Mouse (Mus musculus) liver, embryonic 12.5 days (tissue): ENCODE measurements at regions not wholly inside any gene's neighbourhood (a gene's known extent, or its start where the extent isn't known, plus 50 kb on each side); places are given as distances from the start of the nearest gene placed in this dataset.
"Not testable (repeated sequence)": the region's sequence is repeated elsewhere in the genome, so short reads cannot be mapped to it uniquely, and the experiment has no call there.

Source experiments
- ATAC-seq: fragments of 200-750 bp; cut with Nextera tagmentation; 2 replicates; pipeline ENCODE4 v1.8.0; 2017; ENCODE audit warnings: moderate number of reproducible peaks, mild to moderate bottlenecking, moderate library complexity
- H3K27ac ChIP-seq: fragments of 300-500 bp; sonication (generic); 2 replicates; pipeline ENCODE4 v1.5.1; 2016; ENCODE audit warnings: mild to moderate bottlenecking
- H3K27me3 ChIP-seq: fragments of 300-500 bp; sonication (generic); replicated peaks from 2 replicates; pipeline ENCODE4 v1.6.1; 2016; ENCODE audit warnings: mild to moderate bottlenecking, moderate library complexity
- H3K36me3 ChIP-seq: fragments of 300-500 bp; sonication (generic); 2 replicates; pipeline ENCODE4 v1.6.1; 2016; ENCODE audit warnings: mild to moderate bottlenecking, moderate library complexity
- H3K4me1 ChIP-seq: fragments of 300-500 bp; sonication (generic); 2 replicates; pipeline ENCODE4 v1.6.1; 2016
- H3K4me2 ChIP-seq: fragments of 300-500 bp; sonication (generic); 2 replicates; pipeline ENCODE4 v1.6.1; 2016; ENCODE audit warnings: mild to moderate bottlenecking, moderate library complexity
- H3K4me3 ChIP-seq: fragments of 300-500 bp; sonication (generic); 2 replicates; pipeline ENCODE4 v1.5.1; 2016; ENCODE audit warnings: mild to moderate bottlenecking, moderate library complexity
- H3K9ac ChIP-seq: fragments of 300-500 bp; sonication (generic); 2 replicates; pipeline ENCODE4 v1.6.1; 2016; ENCODE audit warnings: mild to moderate bottlenecking, moderate library complexity
- H3K9me3 ChIP-seq: fragments of 300-500 bp; sonication (generic); replicated peaks from 2 replicates; pipeline ENCODE4 v1.6.1; 2016; ENCODE audit warnings: mild to moderate bottlenecking, moderate library complexity
- WGBS: fragments of 180-500 bp; shearing (Covaris S2); methylation state at CpG from one replicate; pipeline ENCODE4 v1.1.7; 2016; ENCODE audit not compliant: insufficient replicate concordance; 5-methylcytosine and 5-hydroxymethylcytosine counted together

DNA sequence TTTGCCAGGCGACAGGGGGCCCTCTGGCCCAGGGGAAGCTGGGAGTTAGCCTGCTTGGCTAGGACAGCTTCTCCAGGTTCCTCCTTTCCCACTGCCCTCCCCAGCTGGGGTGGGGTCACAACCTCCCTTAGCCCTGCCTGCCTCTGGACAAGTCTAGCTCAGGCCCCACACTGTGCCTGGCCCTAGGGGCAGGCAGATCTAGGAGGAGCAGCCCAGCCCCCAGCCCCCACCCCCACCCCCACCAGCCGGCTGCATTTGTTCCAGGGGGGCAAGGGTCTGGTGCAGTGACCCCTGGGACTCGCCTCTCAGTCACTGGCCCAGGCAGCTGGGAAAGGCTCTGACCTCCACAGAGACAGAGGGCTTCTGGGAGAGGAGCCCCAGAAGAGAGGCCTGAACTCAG, 381.9 kb downstream of the Sox9 start:
- H3K27ac ChIP-seq, result no peak overlapping the region
- no peaks in the 10 kb centered on the region for H3K27me3 ChIP-seq
- H3K4me2 ChIP-seq, result no peak overlapping the region
- no peak overlapping the region for H3K4me3 ChIP-seq
- no peak for ATAC-seq
- 25% methylated on average over 3 of the region's 3 CpGs for WGBS
- H3K36me3 ChIP-seq, result no peaks in the 10 kb centered on the region
- no peak overlapping the region for H3K9ac ChIP-seq
- no peaks in the 10 kb centered on the region for H3K9me3 ChIP-seq
- H3K4me1 ChIP-seq, result peaks cover 33% of the 10 kb centered on the region

GRCm38 (mm10) chr11:113164510-113164909, 382.5 kb downstream of the Sox9 start:
- 22% methylated on average over 10 of the region's 10 CpGs for WGBS
- Histone ChIP-seq H3K4me3 (no peak overlapping the region), H3K27ac (no peak overlapping the region), H3K27me3 (no peaks in the 10 kb centered on the region), H3K9ac (no peak overlapping the region), H3K9me3 (no peaks in the 10 kb centered on the region), H3K36me3 (no peaks in the 10 kb centered on the region), H3K4me2 (peak overlapping the region; percentile 57), H3K4me1 (peaks cover 33% of the 10 kb centered on the region)
- no peak for ATAC-seq

GRCm38 (mm10) chr11:113165069-113165795, 383.2 kb downstream of the Sox9 start:
- Histone ChIP-seq H3K9ac (no peak overlapping the region), H3K27me3 (no peaks in the 10 kb centered on the region), H3K27ac (no peak overlapping the region), H3K36me3 (no peaks in the 10 kb centered on the region), H3K9me3 (no peaks in the 10 kb centered on the region), H3K4me2 (peak overlapping the region; percentile 57), H3K4me1 (peaks cover 33% of the 10 kb centered on the region), H3K4me3 (peak overlapping the region; percentile 19; the same call in 1 of the 2 replicates)
- 10% methylated on average over 23 of the region's 23 CpGs for WGBS
- peak; percentile 57 for ATAC-seq

GRCm38 (mm10) chr11:113166517-113166916, 384.5 kb downstream of the Sox9 start:
- Histone ChIP-seq H3K36me3 (no peaks in the 10 kb centered on the region), H3K9ac (no peak overlapping the region), H3K4me2 (no peak overlapping the region), H3K4me1 (peaks cover 33% of the 10 kb centered on the region), H3K4me3 (no peak overlapping the region), H3K27me3 (no peaks in the 10 kb centered on the region), H3K27ac (no peak overlapping the region), H3K9me3 (no peaks in the 10 kb centered on the region)
- ATAC-seq, result no peak
- 69% methylated on average over 4 of the region's 4 CpGs for WGBS

GRCm38 (mm10) chr11:113172497-113173140, 390.6 kb downstream of the Sox9 start:
- H3K36me3 ChIP-seq, result no peaks in the 10 kb centered on the region
- peak overlapping the region; percentile 69 for H3K4me2 ChIP-seq
- H3K27me3 ChIP-seq, result peaks cover 5% of the 10 kb centered on the region; the same call in 1 of the 2 replicates
- peak overlapping the region; percentile 79 for H3K27ac ChIP-seq
- WGBS, result 20% methylated on average over 16 of the region's 16 CpGs
- ATAC-seq, result peak; percentile 72
- no peaks in the 10 kb centered on the region for H3K9me3 ChIP-seq
- H3K4me3 ChIP-seq, result peak overlapping the region; percentile 67
- H3K9ac ChIP-seq, result peak overlapping the region; percentile 75
- peaks cover 23% of the 10 kb centered on the region for H3K4me1 ChIP-seq

- Histone ChIP-seq H3K27ac (peak overlapping the region; percentile 72; the same call in 1 of the 2 replicates), H3K9ac (peak overlapping the region; percentile 60; the same call in 1 of the 2 replicates), H3K4me3 (peak overlapping the region; percentile 46), H3K4me2 (peak overlapping the region; percentile 60), H3K4me1 (peaks cover 23% of the 10 kb centered on the region)
- 34% methylated on average over 12 of the region's 12 CpGs for WGBS
- H3K27me3 ChIP-seq, H3K9me3 ChIP-seq, ATAC-seq, H3K36me3 ChIP-seq: not testable (repeated sequence)
Observed at GRCm38 (mm10) chr11:113173317-113173716, 391.3 kb downstream of the Sox9 start.

GRCm38 (mm10) chr11:113174011-113174507, 392.0 kb downstream of the Sox9 start:
- Histone ChIP-seq H3K4me1 (peaks cover 23% of the 10 kb centered on the region), H3K36me3 (no peaks in the 10 kb centered on the region), H3K4me2 (peak overlapping the region; percentile 38), H3K27ac (peak overlapping the region; percentile 88), H3K4me3 (no peak overlapping the region), H3K9ac (no peak overlapping the region), H3K27me3 (peaks cover 5% of the 10 kb centered on the region; the same call in 1 of the 2 replicates), H3K9me3 (no peaks in the 10 kb centered on the region)
- ATAC-seq, result peak; percentile 86
- 39% methylated on average over 5 of the region's 5 CpGs for WGBS

DNA sequence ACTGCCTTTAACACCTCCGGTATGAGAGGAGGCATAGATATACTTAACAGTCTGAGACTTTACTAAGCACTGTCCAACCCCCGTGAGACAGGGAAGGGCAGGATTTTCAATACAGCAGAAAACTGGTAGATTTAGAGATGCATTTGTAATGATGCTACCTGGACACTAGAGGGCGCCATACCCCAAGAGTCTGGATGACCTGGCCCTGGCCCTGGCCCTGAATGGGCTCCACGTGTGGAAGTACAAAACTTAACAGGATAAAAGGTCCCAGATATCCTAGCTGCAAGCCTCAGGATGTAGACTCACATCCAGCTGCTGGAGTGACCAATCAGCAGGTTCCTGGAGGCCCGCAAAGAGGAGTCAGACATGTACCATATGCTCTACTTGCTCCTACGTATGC, 393.3 kb downstream of the Sox9 start:
- Histone ChIP-seq H3K4me2 (no peak overlapping the region), H3K27me3 (peaks cover 5% of the 10 kb centered on the region; the same call in 1 of the 2 replicates), H3K4me1 (peaks cover 23% of the 10 kb centered on the region), H3K36me3 (no peaks in the 10 kb centered on the region), H3K9ac (no peak overlapping the region), H3K9me3 (no peaks in the 10 kb centered on the region), H3K4me3 (no peak overlapping the region), H3K27ac (no peak overlapping the region)
- no peak for ATAC-seq
- WGBS, result 29% methylated on average over 6 of the region's 6 CpGs

- Histone ChIP-seq H3K4me2 (no peak overlapping the region), H3K27ac (no peak overlapping the region), H3K4me3 (no peak overlapping the region), H3K36me3 (no peaks in the 10 kb centered on the region), H3K9me3 (no peaks in the 10 kb centered on the region), H3K27me3 (peaks cover 9% of the 10 kb centered on the region; the same call in 1 of the 2 replicates), H3K4me1 (peaks cover 23% of the 10 kb centered on the region), H3K9ac (no peak overlapping the region)
- no peak for ATAC-seq
- 16% methylated on average over 7 of the region's 7 CpGs for WGBS
Observed at GRCm38 (mm10) chr11:113176183-113176582, 394.2 kb downstream of the Sox9 start.

DNA sequence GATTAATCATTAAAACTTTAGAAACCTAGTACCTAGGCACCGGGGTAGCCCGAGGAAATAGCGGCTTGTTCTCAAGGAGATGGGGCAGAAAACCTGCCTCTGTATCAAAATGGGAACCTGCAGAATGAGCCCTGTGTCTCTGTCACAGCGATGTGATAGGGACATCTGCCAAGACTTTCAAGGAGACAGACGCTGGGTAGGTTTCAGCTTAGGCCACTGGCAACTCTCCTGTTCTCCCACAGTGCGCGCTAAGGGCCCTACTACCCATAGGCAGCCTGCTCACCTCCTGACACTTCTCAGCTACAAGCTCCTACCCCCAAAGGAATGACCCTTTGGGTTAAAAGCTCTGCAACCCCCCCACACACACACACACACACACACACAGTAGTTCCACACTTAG, 396.4 kb downstream of the Sox9 start:
- H3K27ac ChIP-seq, result no peak overlapping the region
- no peak overlapping the region for H3K9ac ChIP-seq
- H3K4me3 ChIP-seq, result no peak overlapping the region
- no peaks in the 10 kb centered on the region for H3K36me3 ChIP-seq
- peaks cover 9% of the 10 kb centered on the region; the same call in 1 of the 2 replicates for H3K27me3 ChIP-seq
- WGBS, result 67% methylated on average over 7 of the region's 7 CpGs
- peaks cover 16% of the 10 kb centered on the region for H3K4me1 ChIP-seq
- no peak for ATAC-seq
- no peak overlapping the region for H3K4me2 ChIP-seq
- no peaks in the 10 kb centered on the region for H3K9me3 ChIP-seq

GRCm38 (mm10) chr11:113180008-113180407, 398.0 kb downstream of the Sox9 start:
- H3K4me1 ChIP-seq, result peaks cover 3% of the 10 kb centered on the region; the same call in 1 of the 2 replicates
- H3K36me3 ChIP-seq, result no peaks in the 10 kb centered on the region
- H3K27ac ChIP-seq, result no peak overlapping the region
- 59% methylated on average over 14 of the region's 14 CpGs for WGBS
- ATAC-seq, result no peak
- H3K27me3 ChIP-seq, result peaks cover 9% of the 10 kb centered on the region; the same call in 1 of the 2 replicates
- no peaks in the 10 kb centered on the region for H3K9me3 ChIP-seq
- H3K9ac ChIP-seq, result no peak overlapping the region
- H3K4me2 ChIP-seq, result no peak overlapping the region
- H3K4me3 ChIP-seq, result no peak overlapping the region
